Mouse (Mus musculus): Measurements from ENCODE around the gene Trim9.

Trim9 gene

GRCm38 (mm10) chr12:70212501-70212900 is 134.9 kb downstream of the Trim9 start:
- CTCF ChIA-PET, result no interaction called here

DNA sequence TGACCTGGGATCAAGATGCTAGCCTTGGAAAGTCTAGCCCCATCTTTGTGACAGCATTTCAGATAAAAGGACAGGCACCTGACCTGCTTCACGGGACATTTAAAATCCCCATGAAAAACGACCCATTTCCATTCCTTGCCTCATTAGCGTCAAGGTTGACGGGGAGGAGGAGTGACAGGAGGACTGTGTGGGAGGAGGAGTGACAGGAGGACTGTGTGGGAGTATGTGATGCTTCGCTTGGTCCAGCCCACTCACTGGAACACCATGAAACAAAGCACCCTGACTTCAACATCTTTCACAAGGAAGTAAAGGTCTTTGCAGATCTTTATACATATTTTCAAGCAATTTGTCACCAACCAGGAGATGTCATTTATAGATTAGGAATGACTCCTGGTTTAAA is 139.2 kb downstream of the Trim9 start:
- CTCF ChIA-PET, result interaction anchor here (0.7 kb wide), 1 partner anchor 76 kb away, joined by 3 read pairs; no protein-coding TSS in a partner anchor

GRCm38 (mm10) chr12:70204433-70204832 is 143.0 kb downstream of the Trim9 start:
- CTCF ChIA-PET, result no interaction called here

GRCm38 (mm10) chr12:70201926-70202529 is 145.4 kb downstream of the Trim9 start:
- CTCF ChIA-PET, result no interaction called here

DNA sequence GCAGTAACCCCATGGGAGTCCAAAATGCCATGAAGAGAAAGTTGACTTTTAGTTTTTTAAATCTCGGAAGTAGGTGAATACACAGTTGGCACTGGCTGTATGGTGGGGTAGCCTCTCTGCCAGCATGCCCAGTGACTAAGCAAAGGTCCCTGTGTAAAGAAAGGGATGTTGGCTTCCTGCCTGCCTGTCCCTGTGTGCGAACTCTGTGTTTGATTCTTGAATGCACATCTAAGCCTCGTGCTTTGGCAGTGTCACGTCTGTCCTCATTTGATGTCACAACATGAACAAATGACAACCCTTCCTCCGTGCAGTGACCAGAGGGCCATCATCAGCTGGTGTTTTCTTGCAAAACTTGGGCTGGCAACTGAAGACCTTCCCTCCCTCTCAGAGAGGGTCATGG is 151.1 kb downstream of the Trim9 start:
- CTCF ChIA-PET, result no interaction called here

DNA sequence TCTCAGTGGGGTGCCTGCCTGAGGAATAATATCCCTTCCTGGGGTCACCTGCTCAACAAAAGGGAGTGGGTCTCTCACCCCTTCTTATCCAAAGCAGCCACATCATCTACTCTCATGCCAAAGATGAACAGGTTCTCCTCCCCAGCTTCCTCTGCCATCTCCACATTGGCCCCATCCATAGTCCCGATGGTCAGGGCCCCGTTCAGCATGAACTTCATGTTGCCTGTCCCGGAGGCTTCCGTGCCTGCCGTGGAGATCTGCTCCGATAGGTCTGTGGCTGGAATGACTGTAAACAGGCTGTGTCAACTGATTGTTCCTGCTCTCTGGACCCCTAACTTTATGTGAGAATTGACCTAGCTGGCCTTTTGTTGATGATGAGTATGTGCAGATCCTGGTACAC is 152.0 kb downstream of the Trim9 start:
- CTCF ChIA-PET, result interaction anchor here (0.5 kb wide), 1 partner anchor 111 kb away, joined by 7 read pairs; no protein-coding TSS in a partner anchor

Measured in spleen, embryonic (tissue).